Mouse (Mus musculus): ENCODE data around the gene Prkd3.

The Prkd3 gene

GRCm38 (mm10) chr17:79020208-79020983, at the start of gene Prkd3:
Prkd3 (minus strand) TSS chr17:79020816.
- no peak for DNase-seq (ENCODE audit: extremely low read depth, low read depth)

- no peak for DNase-seq (ENCODE audit: extremely low read depth, low read depth)
These were observed 49.3 kb upstream of the Prkd3 start for GRCm38 (mm10) chr17:79069766-79070480.

GRCm38 (mm10) chr17:79069019-79069418, 48.4 kb upstream of the Prkd3 start:
- DNase-seq (ENCODE audit: extremely low read depth, low read depth), result no peak

GRCm38 (mm10) chr17:79068581-79068980, 48.0 kb upstream of the Prkd3 start:
- DNase-seq (ENCODE audit: extremely low read depth, low read depth), result no peak

GRCm38 (mm10) chr17:79064250-79064649, 43.6 kb upstream of the Prkd3 start:
- no peak for DNase-seq (ENCODE audit: extremely low read depth, low read depth)

- DNase-seq (ENCODE audit: extremely low read depth, low read depth), result no peak
These were observed 39.6 kb upstream of the Prkd3 start for GRCm38 (mm10) chr17:79060221-79060620.

GRCm38 (mm10) chr17:79058271-79058670, 37.7 kb upstream of the Prkd3 start:
- no peak for DNase-seq (ENCODE audit: extremely low read depth, low read depth)

GRCm38 (mm10) chr17:79052088-79052812, 31.6 kb upstream of the Prkd3 start:
- no peak for DNase-seq (ENCODE audit: extremely low read depth, low read depth)

GRCm38 (mm10) chr17:79051606-79052005, 31.0 kb upstream of the Prkd3 start, which contains the start of gene Qpct:
Qpct (plus strand) TSS chr17:79051906.
- DNase-seq (ENCODE audit: extremely low read depth, low read depth), result no peak

- no peak for DNase-seq (ENCODE audit: extremely low read depth, low read depth)
These were observed 23.1 kb upstream of the Prkd3 start for GRCm38 (mm10) chr17:79043705-79044104.

- no peak for DNase-seq (ENCODE audit: extremely low read depth, low read depth)
These were observed 19.0 kb upstream of the Prkd3 start for GRCm38 (mm10) chr17:79039660-79040059.

- no peak for DNase-seq (ENCODE audit: extremely low read depth, low read depth)
These were observed 12.2 kb upstream of the Prkd3 start for GRCm38 (mm10) chr17:79032782-79033181.

GRCm38 (mm10) chr17:79031569-79031968, 11.0 kb upstream of the Prkd3 start:
- no peak for DNase-seq (ENCODE audit: extremely low read depth, low read depth)

- DNase-seq (ENCODE audit: extremely low read depth, low read depth), result no peak
These were observed 8.6 kb upstream of the Prkd3 start for GRCm38 (mm10) chr17:79029226-79029625.

GRCm38 (mm10) chr17:79024544-79024943, 3.9 kb upstream of the Prkd3 start:
- DNase-seq (ENCODE audit: extremely low read depth, low read depth), result no peak

- DNase-seq (ENCODE audit: extremely low read depth, low read depth), result no peak
These were observed 2.1 kb upstream of the Prkd3 start for GRCm38 (mm10) chr17:79022746-79023145.

- no peak for DNase-seq (ENCODE audit: extremely low read depth, low read depth)
These were observed 344 bp upstream of the Prkd3 start for GRCm38 (mm10) chr17:79020984-79021335.

GRCm38 (mm10) chr17:79019726-79020207, 849 bp downstream of the Prkd3 start:
- DNase-seq (ENCODE audit: extremely low read depth, low read depth), result no peak

GRCm38 (mm10) chr17:79018422-79018821, 2.2 kb downstream of the Prkd3 start:
- DNase-seq (ENCODE audit: extremely low read depth, low read depth), result no peak

GRCm38 (mm10) chr17:79015831-79016230, 4.8 kb downstream of the Prkd3 start:
- DNase-seq (ENCODE audit: extremely low read depth, low read depth), result no peak

GRCm38 (mm10) chr17:79014911-79015685, 5.5 kb downstream of the Prkd3 start:
- DNase-seq (ENCODE audit: extremely low read depth, low read depth), result no peak
